Mouse (Mus musculus): Measurements from ENCODE around the gene Ank2.

- TF ChIP-seq POLR2A (IDR thresholded peaks at IDR 0.05; ENCODE audit: control insufficient read depth, extremely low read depth, insufficient read depth, low read length, poor library complexity) (no peak), CTCF (IDR thresholded peaks at IDR 0.05; ENCODE audit: borderline replicate concordance, control insufficient read depth, extremely low read depth, insufficient read depth, low read length, poor library complexity) (no peak)
Measured at GRCm38 (mm10) chr3:127322870-127323269, 176.3 kb downstream of the Ank2 start.

Data from thymus, adult 2 months (tissue).